Mouse (Mus musculus) olfactory bulb, adult 2 months (tissue): ENCODE results near the gene Taf10. TPM values are rescaled to one million over a fixed set of nuclear protein-coding genes. Genes with fewer than 3 reads are reported as not detected.
A peak's percentile ranks its signal among the peaks of the same experiment; 100 is the strongest.

Experiments used
- H3K27ac ChIP-seq: fragments of 200-500 bp; 2 replicates; pipeline ENCODE4 v1.5.1; 2012; ENCODE audit warnings: low read depth, low read length; ENCODE audit not compliant: insufficient read depth
- H3K4me1 ChIP-seq: fragments of 200-500 bp; 2 replicates; pipeline ENCODE4 v1.6.1; 2012; ENCODE audit warnings: low read length; ENCODE audit not compliant: control insufficient read depth, insufficient read depth
- H3K4me3 ChIP-seq: fragments of 200-500 bp; 2 replicates; pipeline ENCODE4 v1.5.1; 2012; ENCODE audit warnings: mild to moderate bottlenecking, low read depth, low read length, moderate library complexity; ENCODE audit not compliant: insufficient read depth
- CTCF ChIP-seq: fragments of 200-500 bp; IDR thresholded peaks from 2 replicates; pipeline ENCODE4 v1.5.1; 2012; ENCODE audit warnings: low read depth, mild to moderate bottlenecking, low read length, moderate library complexity; ENCODE audit not compliant: insufficient read depth
- POLR2A ChIP-seq: fragments of 200-500 bp; IDR thresholded peaks from 2 replicates; pipeline ENCODE4 v1.6.1; 2012; ENCODE audit warnings: mild to moderate bottlenecking, low read depth, low read length, moderate library complexity; ENCODE audit not compliant: insufficient read depth
- WGBS: fragments of 180-500 bp; shearing (Covaris S2); methylation state at CpG from one replicate; pipeline ENCODE4 v1.1.7; 2018; 5-methylcytosine and 5-hydroxymethylcytosine counted together
- polyA plus RNA-seq: library from polyadenylated mRNA; stranded (reverse); fragments of >200 nt; gene quantifications from 2 replicates; pipeline ENCODE4 v1.2.4, GENCODE M21; 2012; ENCODE audit warnings: low replicate concordance; ENCODE audit not compliant: missing spikeins, insufficient read depth, insufficient read length

Taf10 gene
- polyA plus RNA-seq, 1 experiment, result not detected

- no peaks in the 10 kb centered on the region; the same call in 1 of the 2 replicates for H3K4me1 ChIP-seq
- no peak overlapping the region for H3K27ac ChIP-seq
- TF ChIP-seq POLR2A (no peak), CTCF (no peak)
- H3K4me3 ChIP-seq, result no peak overlapping the region
- 89% methylated on average over 8 of the region's 8 CpGs for WGBS
Observed at GRCm38 (mm10) chr7:105734826-105735225, 9.3 kb downstream of the Taf10 start.

GRCm38 (mm10) chr7:105733836-105734235 is 10.3 kb downstream of the Taf10 start:
- 94% methylated on average over 11 of the region's 11 CpGs for WGBS
- no peak for TF ChIP-seq POLR2A
- no peak for TF ChIP-seq CTCF
- H3K27ac ChIP-seq, result no peak overlapping the region
- no peak overlapping the region for H3K4me3 ChIP-seq
- H3K4me1 ChIP-seq, result no peaks in the 10 kb centered on the region; the same call in 1 of the 2 replicates

- TF ChIP-seq CTCF, result no peak
- H3K4me1 ChIP-seq, result no peaks in the 10 kb centered on the region
- WGBS, result 22% methylated on average over 6 of the region's 6 CpGs
- H3K4me3 ChIP-seq, result no peak overlapping the region
- peak overlapping the region; percentile 69 for H3K27ac ChIP-seq
Observed at GRCm38 (mm10) chr7:105728701-105729428, 15.3 kb downstream of the Taf10 start.

GRCm38 (mm10) chr7:105726980-105727325 is 17.2 kb downstream of the Taf10 start:
- H3K4me3 ChIP-seq, result no peak overlapping the region
- no peak overlapping the region for H3K27ac ChIP-seq
- no peak for TF ChIP-seq POLR2A
- TF ChIP-seq CTCF, result no peak
- no peaks in the 10 kb centered on the region for H3K4me1 ChIP-seq
- 87% methylated on average over 4 of the region's 4 CpGs for WGBS

GRCm38 (mm10) chr7:105726144-105726979 is 17.8 kb downstream of the Taf10 start:
- TF ChIP-seq POLR2A (no peak), CTCF (no peak)
- Histone ChIP-seq H3K27ac (peak overlapping the region; percentile 37; the same call in 1 of the 2 replicates), H3K4me3 (no peak overlapping the region), H3K4me1 (no peaks in the 10 kb centered on the region)
- 79% methylated on average over 4 of the region's 4 CpGs for WGBS

GRCm38 (mm10) chr7:105721916-105722315 is 22.2 kb downstream of the Taf10 start:
- no peak overlapping the region for H3K4me3 ChIP-seq
- no peaks in the 10 kb centered on the region for H3K4me1 ChIP-seq
- TF ChIP-seq CTCF (no peak), POLR2A (no peak)
- H3K27ac ChIP-seq, result no peak overlapping the region
- 26% methylated on average over 2 of the region's 2 CpGs for WGBS

GRCm38 (mm10) chr7:105715366-105715765 is 28.8 kb downstream of the Taf10 start:
- Histone ChIP-seq H3K27ac (no peak overlapping the region), H3K4me1 (no peaks in the 10 kb centered on the region), H3K4me3 (no peak overlapping the region)
- TF ChIP-seq POLR2A (no peak), CTCF (no peak)
- WGBS, result 55% methylated on average over 3 of the region's 3 CpGs

GRCm38 (mm10) chr7:105708733-105709132 is 35.4 kb downstream of the Taf10 start:
- TF ChIP-seq POLR2A (no peak), CTCF (no peak)
- 96% methylated on average over 5 of the region's 5 CpGs for WGBS
- no peak overlapping the region for H3K4me3 ChIP-seq
- H3K27ac ChIP-seq, result no peak overlapping the region
- no peaks in the 10 kb centered on the region for H3K4me1 ChIP-seq

- H3K4me1 ChIP-seq, result peaks cover 7% of the 10 kb centered on the region
- WGBS, result 93% methylated on average over 4 of the region's 4 CpGs
- no peak overlapping the region for H3K4me3 ChIP-seq
- no peak overlapping the region for H3K27ac ChIP-seq
- no peak for TF ChIP-seq POLR2A
- no peak for TF ChIP-seq CTCF
Observed at GRCm38 (mm10) chr7:105703816-105704215, 40.3 kb downstream of the Taf10 start.
